Mouse (Mus musculus) adrenal gland (tissue): ENCODE data around the gene Polrmt.

Experiments
- intact Hi-C: fragments of 180-260 bp; cut with DNase I; formaldehyde crosslinking; loops from one replicate; pipeline ENCODE4 v1.15.1; 2025
- long read RNA-seq, 2 experiments: library from polyadenylated mRNA; unstranded; transcript quantifications; one replicate each; pipeline ENCODE4 v2.0.0; 2020; ENCODE audit warnings: borderline replicate concordance in 1 of 2; ENCODE audit not compliant: insufficient replicate concordance in 1 of 2

The Polrmt gene
- long read RNA-seq, experiment 1, transcript Polrmt-201 (21 exons, 3,755 nt): major isoform, 6 of 12 reads
- long read RNA-seq, experiment 1, partial matches to known transcripts: 4 of 12 reads
- long read RNA-seq, experiment 1, other reads (novel, unspliced or antisense): 2 of 12 reads
- long read RNA-seq, experiment 2, transcript Polrmt-201 (21 exons, 3,755 nt): major isoform, 5 of 11 reads
- long read RNA-seq, experiment 2, partial matches to known transcripts: 4 of 11 reads
- long read RNA-seq, experiment 2, other reads (novel, unspliced or antisense): 2 of 11 reads

- intact Hi-C loops: no loop called here
Observed at GRCm38 (mm10) chr10:79745898-79746773, at the start of gene Polrmt. Gene Polrmt, minus strand, starts transcription at chr10:79746581.

DNA sequence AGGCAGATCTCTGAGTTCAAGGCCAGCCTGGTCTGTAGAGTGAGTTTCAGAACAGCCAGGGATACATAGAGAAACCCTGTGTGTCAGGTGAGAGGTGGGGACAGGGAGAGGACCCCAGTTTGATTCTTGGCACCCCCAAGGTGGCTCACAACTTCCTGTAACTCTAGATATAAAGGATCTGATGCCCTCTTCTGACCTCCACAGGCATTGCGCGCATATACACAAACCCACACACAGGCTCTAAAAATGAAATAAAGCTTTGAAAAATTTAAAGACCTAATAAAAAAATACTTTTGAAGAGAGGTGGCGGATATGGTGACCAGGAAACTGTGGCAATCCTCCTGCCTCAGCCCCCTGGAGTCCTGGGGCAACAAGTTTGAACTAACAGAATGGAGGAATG, 49.5 kb upstream of the Polrmt start:
- intact Hi-C loops: no loop called here

- intact Hi-C loops: no loop called here
Observed at GRCm38 (mm10) chr10:79794491-79794931, 48.1 kb upstream of the Polrmt start.

GRCm38 (mm10) chr10:79793738-79794490, 47.5 kb upstream of the Polrmt start:
- intact Hi-C loops: loop anchor here (1.0 kb wide), 1 partner anchor 17 kb away; no protein-coding TSS in a partner anchor

GRCm38 (mm10) chr10:79793051-79793737, 46.8 kb upstream of the Polrmt start, which contains the start of gene Palm:
Gene Palm, plus strand, starts transcription at chr10:79793572.
- intact Hi-C loops: loop anchor here (1.0 kb wide), 1 partner anchor 18 kb away; no protein-coding TSS in a partner anchor

DNA sequence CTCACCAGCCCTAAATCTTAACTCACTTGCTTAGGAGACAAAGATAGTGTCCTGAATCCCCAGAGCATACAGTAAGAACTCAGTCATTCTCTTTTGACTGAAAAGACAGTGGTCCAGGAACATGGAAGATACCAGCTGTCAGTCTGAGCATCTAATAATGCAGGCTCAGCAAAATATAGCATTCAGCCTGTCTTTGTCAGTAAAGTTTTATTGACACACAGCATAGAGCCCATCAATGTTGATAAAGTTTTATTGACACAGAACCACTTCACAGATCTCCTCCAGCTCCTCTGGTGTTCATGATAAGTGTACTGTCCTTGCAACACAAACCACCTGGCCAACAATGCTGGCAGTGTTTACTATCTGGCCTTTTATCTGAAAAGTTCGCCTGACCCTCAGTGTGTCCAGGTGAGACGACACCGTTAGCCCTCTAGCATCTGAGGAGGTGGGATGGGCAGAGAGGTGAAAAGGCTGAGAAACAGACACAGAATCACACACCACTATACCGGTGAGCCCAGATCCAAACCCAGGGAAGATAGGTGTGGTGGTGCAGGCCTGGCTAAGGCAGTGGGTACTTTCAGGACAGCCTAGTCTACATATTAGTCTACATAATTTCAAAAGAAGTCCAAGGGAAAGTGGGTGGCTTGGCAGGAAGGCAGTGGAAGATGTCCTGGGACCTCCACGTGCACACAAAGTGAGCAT, 46.1 kb upstream of the Polrmt start:
- intact Hi-C loops: loop anchor here (1.0 kb wide), 1 partner anchor 19 kb away; no protein-coding TSS in a partner anchor

- intact Hi-C loops: no loop called here
Observed at GRCm38 (mm10) chr10:79790861-79791260, 44.5 kb upstream of the Polrmt start, which contains the start of gene Prss57. Gene Prss57, minus strand, starts transcription at chr10:79790961.

- intact Hi-C loops: loop anchor here (5.0 kb wide), 1 partner anchor 92 kb away; no protein-coding TSS in a partner anchor
Observed at GRCm38 (mm10) chr10:79789581-79789980, 43.2 kb upstream of the Polrmt start.

GRCm38 (mm10) chr10:79788386-79789158, 42.2 kb upstream of the Polrmt start:
- intact Hi-C loops: loop anchor here (5.0 kb wide), 1 partner anchor 91 kb away; no protein-coding TSS in a partner anchor

DNA sequence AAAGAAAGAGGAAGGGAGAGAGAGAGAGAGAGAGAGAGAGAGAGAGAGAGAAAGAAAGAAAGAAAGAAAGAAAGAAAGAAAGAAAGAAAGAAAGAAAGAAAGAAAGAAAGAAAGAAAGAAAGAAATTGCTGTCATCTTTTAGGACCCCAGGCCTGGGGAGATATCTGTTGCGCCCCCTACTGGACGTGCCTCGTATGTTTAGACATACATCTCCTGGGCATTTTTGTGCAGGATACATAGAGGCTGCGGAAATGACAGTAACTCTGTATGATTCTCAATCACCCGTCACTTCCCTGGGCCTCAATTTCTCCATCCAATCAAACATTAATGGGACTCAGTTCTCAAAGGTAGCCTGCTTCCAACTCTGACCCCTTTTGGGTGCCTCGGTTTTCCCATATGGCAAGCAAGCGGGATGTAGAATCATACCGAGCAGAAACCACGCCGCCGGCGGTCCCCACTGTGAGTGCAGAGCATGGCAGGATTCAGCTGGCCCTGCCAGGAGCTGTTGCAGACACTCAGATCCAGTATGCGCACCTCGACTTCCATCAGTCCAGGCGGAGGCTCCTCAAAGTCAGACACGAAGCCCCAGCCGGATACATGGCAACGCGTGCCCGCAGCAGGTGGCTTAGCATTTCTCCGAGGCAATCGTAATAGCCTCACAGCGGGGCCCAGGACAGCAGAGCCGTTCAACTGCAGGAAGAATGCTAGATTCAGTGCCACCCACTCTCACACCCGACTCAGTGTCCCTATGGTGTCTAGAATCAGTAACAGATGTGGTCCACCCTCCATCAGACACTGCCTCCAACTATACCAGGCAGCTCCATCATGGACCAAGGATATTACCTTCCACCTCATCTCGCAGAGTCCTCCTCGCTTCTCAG, 37.8 kb upstream of the Polrmt start:
- intact Hi-C loops: loop anchor here (5.0 kb wide), 2 partner anchors 38 to 77 kb away; partner anchors contain the start of gene Misp

GRCm38 (mm10) chr10:79783050-79783449, 36.7 kb upstream of the Polrmt start:
- intact Hi-C loops: loop anchor here (5.0 kb wide), 2 partner anchors 39 to 76 kb away; partner anchors contain the start of gene Misp

DNA sequence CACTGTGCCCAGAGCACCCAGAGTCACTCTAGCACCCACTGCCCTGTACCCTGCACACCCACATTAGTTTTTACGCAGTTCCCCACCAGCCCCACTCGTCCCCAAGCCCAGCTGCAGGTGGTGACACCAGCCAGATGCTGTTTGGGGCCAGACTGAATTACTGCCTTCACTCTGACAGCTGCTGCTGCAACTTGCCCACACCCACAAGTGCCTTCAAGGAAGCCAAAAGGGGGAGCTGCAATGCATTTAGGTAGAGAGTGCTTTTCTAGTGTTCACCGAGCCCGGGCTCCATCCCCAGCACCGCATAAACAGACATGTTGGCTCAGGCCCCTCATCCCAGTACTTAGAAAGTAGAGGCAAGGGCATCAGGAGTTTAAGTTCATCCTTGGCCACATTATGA, 35.6 kb upstream of the Polrmt start:
- intact Hi-C loops: loop anchor here (5.0 kb wide), 2 partner anchors 40 to 75 kb away; partner anchors contain the start of gene Misp

GRCm38 (mm10) chr10:79781139-79781538, 34.8 kb upstream of the Polrmt start:
- intact Hi-C loops: loop anchor here (5.0 kb wide), 2 partner anchors 41 to 74 kb away; partner anchors contain the start of gene Misp

DNA sequence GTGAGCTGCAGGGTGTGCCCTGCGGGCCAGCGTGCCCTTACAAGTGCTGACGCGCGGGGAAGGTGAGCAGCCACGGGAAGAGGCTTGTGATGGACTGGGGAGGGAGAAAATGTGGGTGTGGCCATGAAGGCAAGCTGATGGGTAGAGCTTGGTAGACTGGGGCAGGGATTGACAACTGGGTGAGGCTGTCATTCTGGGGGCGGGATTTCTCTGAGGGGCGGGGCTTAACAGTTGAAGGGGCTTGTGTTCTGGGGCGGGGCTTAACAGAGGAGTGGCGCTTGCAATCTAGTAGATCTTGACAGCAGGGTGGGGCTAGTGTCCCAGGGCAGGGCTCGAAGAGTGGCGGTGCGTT, 34.3 kb upstream of the Polrmt start:
- intact Hi-C loops: loop anchor here (5.0 kb wide), 2 partner anchors 42 to 73 kb away; partner anchors contain the start of gene Misp

GRCm38 (mm10) chr10:79779784-79780663, 33.6 kb upstream of the Polrmt start:
- intact Hi-C loops: loop anchor here (5.0 kb wide), 2 partner anchors 42 to 73 kb away; partner anchors contain the start of gene Misp

GRCm38 (mm10) chr10:79779193-79779592, 32.8 kb upstream of the Polrmt start:
- intact Hi-C loops: no loop called here

DNA sequence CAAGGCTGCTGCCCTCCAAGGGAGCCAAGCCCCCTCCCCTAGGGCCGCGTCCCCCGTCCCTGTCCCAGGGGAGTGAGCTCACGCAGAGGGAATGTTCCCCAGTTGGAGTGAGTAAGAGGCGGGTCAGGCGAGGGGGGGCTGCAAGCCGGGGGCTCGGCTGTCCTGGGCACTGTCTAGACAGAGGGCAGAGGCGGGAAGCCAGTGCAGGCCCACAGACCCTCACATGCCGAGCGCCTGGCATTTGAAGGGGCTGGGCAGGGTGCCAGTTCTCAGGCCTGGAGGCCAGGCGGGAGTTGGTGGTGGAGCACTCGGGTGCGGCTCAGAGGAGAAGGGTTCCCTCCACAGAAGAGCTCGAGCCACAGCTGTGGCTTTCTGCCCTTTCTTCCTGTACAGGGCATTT, 31.6 kb upstream of the Polrmt start:
- intact Hi-C loops: no loop called here
